Mouse (Mus musculus): ENCODE measurements at regions not wholly inside any gene's neighbourhood (a gene's known extent, or its start where the extent isn't known, plus 50 kb on each side); places are given as distances from the start of the nearest gene placed in this dataset.

DNA sequence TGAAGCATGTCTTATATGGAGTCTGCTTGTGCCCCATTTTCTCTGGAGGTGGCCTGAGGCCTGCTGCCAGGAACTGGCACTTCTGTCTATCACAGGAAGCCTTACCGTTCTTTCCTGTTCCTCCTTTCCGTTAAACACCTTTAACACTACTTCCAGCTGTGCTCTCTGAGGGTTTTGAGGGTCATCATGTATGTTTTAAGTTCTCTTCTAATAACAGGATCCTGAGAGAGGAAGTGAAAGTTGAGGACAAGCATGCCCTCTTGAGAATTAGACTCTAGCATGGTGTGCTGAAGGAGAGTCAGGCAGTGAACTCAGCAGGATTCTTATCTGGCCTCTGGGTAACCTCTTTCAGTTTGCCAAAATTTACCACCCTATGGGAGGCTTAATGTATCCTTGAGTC, 418.0 kb upstream of the 9430069I07Rik start:
- DNase-seq (ENCODE audit: low read depth, low spot score): no peak

DNA sequence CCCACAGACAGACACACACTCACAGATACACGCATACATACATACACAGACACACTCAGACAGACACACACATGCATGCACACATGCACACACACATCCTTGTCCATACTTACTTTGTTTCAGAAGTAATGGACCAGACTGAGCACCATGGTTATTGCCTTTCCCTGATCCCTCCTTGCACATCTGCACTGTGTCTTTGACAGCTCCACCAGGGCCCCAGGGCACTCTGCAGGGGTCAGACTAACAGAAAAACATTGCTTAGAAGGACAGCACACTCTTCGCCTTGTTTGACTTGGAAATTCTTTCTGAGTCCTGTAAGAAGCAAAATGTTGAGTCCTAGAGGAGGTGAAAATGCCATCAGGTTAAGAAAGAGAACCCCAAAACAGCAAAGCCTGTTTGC, 394.1 kb upstream of the 9430069I07Rik start:
- peak; percentile 61 for DNase-seq (ENCODE audit: low read depth, low spot score)

DNA sequence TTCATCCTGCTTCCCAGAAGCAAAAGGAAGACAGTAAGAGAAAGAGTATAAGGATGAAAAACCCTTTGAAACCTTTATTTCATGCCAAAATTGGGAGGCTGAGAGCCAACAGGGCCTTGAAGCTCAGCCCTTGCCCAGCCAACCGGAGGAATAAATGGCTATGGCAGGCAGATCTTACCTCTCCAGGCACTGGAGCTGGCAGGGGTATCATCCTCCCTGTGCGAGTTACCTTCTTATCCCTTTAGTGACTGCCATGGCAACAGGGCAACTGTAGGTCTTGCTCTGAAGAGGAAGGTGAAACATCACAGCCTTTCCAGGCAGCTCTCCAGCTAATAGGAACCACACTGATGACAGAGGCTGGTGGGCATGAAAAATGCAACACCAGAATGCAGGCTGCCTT, 393.3 kb upstream of the 9430069I07Rik start:
- no peak for DNase-seq (ENCODE audit: low read depth, low spot score)

DNA sequence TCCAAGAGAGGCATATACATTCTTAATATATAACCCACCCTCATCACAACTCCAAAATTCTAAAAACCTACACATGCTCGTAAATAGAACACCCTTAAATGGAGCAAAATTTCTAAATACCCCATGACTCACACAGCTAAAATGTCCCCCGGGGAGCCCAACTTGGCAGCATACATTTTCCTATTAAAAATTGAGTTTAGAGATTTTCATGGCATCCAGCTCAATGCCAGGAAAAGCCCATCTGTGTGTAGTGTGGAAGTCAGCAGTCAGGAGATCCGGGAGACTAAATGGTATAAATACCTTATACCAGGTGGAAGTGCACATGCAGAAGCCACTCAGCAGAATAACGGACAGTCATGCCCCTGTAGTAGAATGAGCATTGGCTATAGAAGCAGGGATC, 389.4 kb upstream of the 9430069I07Rik start:
- DNase-seq (ENCODE audit: low read depth, low spot score): no peak

GRCm38 (mm10) chr15:34743130-34743782, 385.6 kb upstream of the 9430069I07Rik start:
- peak; percentile 55 for DNase-seq (ENCODE audit: low read depth, low spot score)

- peak; percentile 43 for DNase-seq (ENCODE audit: low read depth, low spot score)
Observed at GRCm38 (mm10) chr15:34741488-34741887, 383.8 kb upstream of the 9430069I07Rik start.
